Mouse (Mus musculus): ENCODE measurements at regions not wholly inside any gene's neighbourhood (a gene's known extent, or its start where the extent isn't known, plus 50 kb on each side); places are given as distances from the start of the nearest gene placed in this dataset.

- Histone ChIP-seq H3K9ac (replicated peaks; ENCODE audit: low read length, poor library complexity, severe bottlenecking) (no peak overlapping the region), H3K27ac (ENCODE audit: low read depth, low read length) (no peak overlapping the region), H3K27me3 (ENCODE audit: insufficient read depth, low read length) (no peaks in the 10 kb centered on the region; the same call in 1 of the 2 replicates), H3K4me2 (ENCODE audit: low read depth, low read length, poor library complexity, severe bottlenecking) (no peak overlapping the region), H3K4me3 (ENCODE audit: low read depth, low read length) (no peak overlapping the region), H3K36me3 (ENCODE audit: insufficient read depth, low read length) (no peaks in the 10 kb centered on the region), H3K9me3 (ENCODE audit: low read length) (no peaks in the 10 kb centered on the region), H3K4me1 (ENCODE audit: insufficient read depth, low read length) (no peaks in the 10 kb centered on the region)
- TF ChIP-seq CTCF (IDR thresholded peaks at IDR 0.05): no peak
- no peak for DNase-seq (ENCODE audit: low spot score)
- no peak for ATAC-seq (ENCODE audit: low FRiP score)
- 71% methylated on average over 8 of the region's 8 CpGs for WGBS
Observed at GRCm38 (mm10) chr4:22047730-22048455, 116.8 kb downstream of the Faxc start.

- Histone ChIP-seq H3K36me3 (ENCODE audit: insufficient read depth, low read length) (no peaks in the 10 kb centered on the region), H3K4me1 (ENCODE audit: insufficient read depth, low read length) (0 out of 2 replicates have a peak, but pooled peaks cover 5% of the 10 kb centered on the region), H3K27ac (ENCODE audit: low read depth, low read length) (no peak overlapping the region), H3K9me3 (ENCODE audit: low read length) (no peaks in the 10 kb centered on the region), H3K9ac (replicated peaks; ENCODE audit: low read length, poor library complexity, severe bottlenecking) (no peak overlapping the region), H3K27me3 (ENCODE audit: insufficient read depth, low read length) (no peaks in the 10 kb centered on the region), H3K4me2 (ENCODE audit: low read depth, low read length, poor library complexity, severe bottlenecking) (no peak overlapping the region), H3K4me3 (ENCODE audit: low read depth, low read length) (no peak overlapping the region)
- ATAC-seq (ENCODE audit: low FRiP score): peak; percentile 60; the same call in 1 of the 2 replicates
- 16% methylated on average over 5 of the region's 5 CpGs for WGBS
- TF ChIP-seq CTCF (IDR thresholded peaks at IDR 0.05): no peak
- peak; percentile 75 for DNase-seq (ENCODE audit: low spot score)
Observed at GRCm38 (mm10) chr4:22066785-22067433, 135.8 kb downstream of the Faxc start.

GRCm38 (mm10) chr4:22067678-22068299 lies 136.7 kb downstream of the Faxc start:
- Histone ChIP-seq H3K27ac (ENCODE audit: low read depth, low read length) (no peak overlapping the region), H3K36me3 (ENCODE audit: insufficient read depth, low read length) (no peaks in the 10 kb centered on the region), H3K9me3 (ENCODE audit: low read length) (no peaks in the 10 kb centered on the region), H3K9ac (replicated peaks; ENCODE audit: low read length, poor library complexity, severe bottlenecking) (no peak overlapping the region), H3K4me1 (ENCODE audit: insufficient read depth, low read length) (0 out of 2 replicates have a peak, but pooled peaks cover 5% of the 10 kb centered on the region), H3K4me2 (ENCODE audit: low read depth, low read length, poor library complexity, severe bottlenecking) (no peak overlapping the region), H3K4me3 (ENCODE audit: low read depth, low read length) (no peak overlapping the region), H3K27me3 (ENCODE audit: insufficient read depth, low read length) (no peaks in the 10 kb centered on the region)
- 41% methylated on average over 14 of the region's 14 CpGs for WGBS
- peak; percentile 19 for DNase-seq (ENCODE audit: low spot score)
- TF ChIP-seq CTCF (IDR thresholded peaks at IDR 0.05): no peak
- ATAC-seq (ENCODE audit: low FRiP score): peak; percentile 47; the same call in 1 of the 2 replicates

GRCm38 (mm10) chr4:22088209-22088787 lies 157.2 kb downstream of the Faxc start:
- TF ChIP-seq CTCF (IDR thresholded peaks at IDR 0.05): no peak
- H3K36me3 ChIP-seq (ENCODE audit: insufficient read depth, low read length): no peaks in the 10 kb centered on the region
- DNase-seq (ENCODE audit: low spot score) (peak; percentile 47), ATAC-seq (ENCODE audit: low FRiP score) (0 out of 2 replicates have a peak, but pooled peaks have one; percentile 49)
- H3K4me1 ChIP-seq (ENCODE audit: insufficient read depth, low read length): no peaks in the 10 kb centered on the region
- no peaks in the 10 kb centered on the region for H3K9me3 ChIP-seq (ENCODE audit: low read length)
- 40% methylated on average over 3 of the region's 3 CpGs for WGBS
- no peak overlapping the region for H3K9ac ChIP-seq (replicated peaks; ENCODE audit: low read length, poor library complexity, severe bottlenecking)
- H3K27me3 ChIP-seq (ENCODE audit: insufficient read depth, low read length): no peaks in the 10 kb centered on the region
- no peak overlapping the region for H3K27ac ChIP-seq (ENCODE audit: low read depth, low read length)
- no peak overlapping the region for H3K4me2 ChIP-seq (ENCODE audit: low read depth, low read length, poor library complexity, severe bottlenecking)
- no peak overlapping the region for H3K4me3 ChIP-seq (ENCODE audit: low read depth, low read length)

GRCm38 (mm10) chr4:22089637-22090041 lies 158.5 kb downstream of the Faxc start:
- no peaks in the 10 kb centered on the region for H3K4me1 ChIP-seq (ENCODE audit: insufficient read depth, low read length)
- H3K9me3 ChIP-seq (ENCODE audit: low read length): no peaks in the 10 kb centered on the region
- H3K9ac ChIP-seq (replicated peaks; ENCODE audit: low read length, poor library complexity, severe bottlenecking): no peak overlapping the region
- WGBS: 100% methylated on average over 1 of the region's 1 CpGs
- ATAC-seq (ENCODE audit: low FRiP score): peak; percentile 23; the same call in 1 of the 2 replicates
- H3K36me3 ChIP-seq (ENCODE audit: insufficient read depth, low read length): no peaks in the 10 kb centered on the region
- H3K27me3 ChIP-seq (ENCODE audit: insufficient read depth, low read length): no peaks in the 10 kb centered on the region
- H3K27ac ChIP-seq (ENCODE audit: low read depth, low read length): no peak overlapping the region
- no peak overlapping the region for H3K4me3 ChIP-seq (ENCODE audit: low read depth, low read length)
- no peak overlapping the region for H3K4me2 ChIP-seq (ENCODE audit: low read depth, low read length, poor library complexity, severe bottlenecking)
- no peak for DNase-seq (ENCODE audit: low spot score)
- TF ChIP-seq CTCF (IDR thresholded peaks at IDR 0.05): no peak

Measured in midbrain, postnatal 0 days (tissue).